Mouse (Mus musculus): ENCODE results near the gene Esp16.
"Not testable (repeated sequence)": the region's sequence is repeated elsewhere in the genome, so short reads cannot be mapped to it uniquely, and the experiment has no call there.

The Esp16 gene

DNA sequence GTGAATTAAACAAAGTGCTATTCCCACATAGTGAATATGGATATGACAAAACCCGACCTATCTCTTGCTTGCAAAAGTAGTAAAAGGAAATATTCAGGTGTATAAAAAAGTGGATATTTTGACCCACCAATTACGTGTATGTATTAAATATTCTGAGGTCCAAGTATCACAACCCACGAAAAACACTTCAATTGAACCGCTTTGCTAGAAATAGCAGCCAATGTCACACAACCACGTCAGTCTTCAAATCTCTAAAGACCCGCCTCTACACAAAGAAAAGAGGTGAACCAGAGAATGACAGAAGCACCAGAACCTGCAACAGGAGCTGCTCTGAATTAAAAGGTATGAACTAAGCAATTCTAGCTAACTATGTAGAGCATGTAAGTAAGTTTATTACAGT, at the start of gene Esp16:
Gene Esp16, plus strand, starts transcription at position 301 of the 400 bp plus-strand sequence.
- DNase-seq, result not testable (repeated sequence)

DNA sequence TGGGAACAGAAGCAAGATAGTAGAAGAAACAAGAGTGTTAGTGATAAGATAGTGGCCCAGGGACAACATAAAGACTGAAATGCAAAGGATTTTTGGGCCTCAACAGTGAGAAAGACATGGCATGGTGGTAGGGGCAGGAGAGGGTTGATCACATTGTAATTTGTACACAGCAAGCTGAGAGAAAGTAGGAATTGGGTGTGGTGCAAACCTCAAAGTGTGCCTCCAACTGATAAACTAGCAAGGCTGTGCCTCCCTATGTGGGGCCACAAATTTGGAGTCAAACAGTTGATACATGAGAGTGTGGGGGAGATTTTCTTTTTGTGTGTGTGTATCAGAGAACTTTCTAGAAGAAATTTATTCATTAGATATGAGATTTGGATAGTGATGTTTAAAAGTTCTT, 37.9 kb upstream of the Esp16 start:
- not testable (repeated sequence) for DNase-seq

Measured in spleen, adult 18-20 months (tissue).